Mouse (Mus musculus): ENCODE measurements around the gene Adcy1. TPM values are rescaled to one million over a fixed set of nuclear protein-coding genes. Genes with fewer than 3 reads are reported as not detected.

Adcy1 gene
- total and polyA plus RNA-seq, 3 experiments, result 1.2 to 2.3 (median 1.6) TPM

DNA sequence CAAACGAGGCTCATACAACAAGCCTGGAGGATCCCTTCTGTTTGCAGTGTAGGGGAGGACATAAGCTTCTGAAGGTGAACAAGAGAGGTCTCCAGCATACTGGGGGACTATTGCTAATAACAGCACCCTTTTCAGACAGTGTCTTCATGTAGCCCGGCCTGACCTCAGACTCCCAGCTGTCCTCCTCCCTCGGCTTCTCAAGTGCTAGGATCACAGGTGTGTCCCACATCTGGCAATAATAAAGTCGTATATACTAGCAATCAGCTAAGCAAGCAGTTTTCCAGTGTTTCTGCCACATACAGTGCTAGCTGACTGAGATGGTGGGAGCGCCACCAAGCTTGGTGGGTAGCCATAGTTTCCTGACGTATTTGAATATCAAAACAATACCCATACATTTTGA is 22.5 kb upstream of the Adcy1 start:
- no peaks in the 10 kb centered on the region for H3K79me2 ChIP-seq (replicated peaks; ENCODE audit: control insufficient read depth, insufficient read depth, low read length)
- H3K27ac ChIP-seq, result no peak overlapping the region
- no peaks in the 10 kb centered on the region for H3K27me3 ChIP-seq (ENCODE audit: control insufficient read depth, insufficient read depth, low read length)
- no peak overlapping the region for H3K4me3 ChIP-seq
- H3K4me1 ChIP-seq (ENCODE audit: control insufficient read depth, insufficient read depth, low read length), result no peaks in the 10 kb centered on the region
- intact Hi-C loops (cut with DNase I), result no loop called here
- no peak for DNase-seq
- no peak overlapping the region for H3K9ac ChIP-seq (ENCODE audit: low read depth, low read length)
- TF ChIP-seq EP300 (IDR thresholded peaks at IDR 0.05; ENCODE audit: insufficient read depth, low read depth, low read length) (no peak), POLR2A (IDR thresholded peaks at IDR 0.05; ENCODE audit: insufficient read depth, low read depth, low read length) (no peak), CTCF (IDR thresholded peaks at IDR 0.05) (no peak)
- 65% methylated on average over 6 of the region's 6 CpGs for WGBS
- no peaks in the 10 kb centered on the region for H3K36me3 ChIP-seq (ENCODE audit: control insufficient read depth, insufficient read depth, low read length)

DNA sequence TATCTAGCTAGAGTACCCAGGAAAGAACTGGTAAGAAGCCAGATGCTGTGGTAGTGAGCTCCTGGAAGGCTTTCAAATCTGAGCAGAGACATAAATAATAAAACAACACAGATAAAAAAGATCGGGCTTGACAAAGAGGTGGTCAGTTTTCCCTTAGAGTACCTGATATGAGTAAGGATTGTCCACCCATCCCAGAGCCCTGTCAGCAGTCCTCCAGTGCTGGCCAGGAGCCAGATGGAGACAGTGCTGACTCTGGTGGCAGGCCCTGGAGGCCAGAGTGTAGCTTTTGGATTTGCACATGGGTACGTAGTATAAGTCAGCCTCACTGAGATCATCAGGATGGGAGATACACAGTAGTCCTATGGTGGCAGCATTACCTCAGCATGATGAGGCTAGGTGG is 16.1 kb upstream of the Adcy1 start:
- H3K79me2 ChIP-seq (replicated peaks; ENCODE audit: control insufficient read depth, insufficient read depth, low read length), result no peaks in the 10 kb centered on the region
- no peak for DNase-seq
- 56% methylated on average over 2 of the region's 2 CpGs for WGBS
- H3K36me3 ChIP-seq (ENCODE audit: control insufficient read depth, insufficient read depth, low read length), result no peaks in the 10 kb centered on the region
- no peak overlapping the region for H3K27ac ChIP-seq
- no peaks in the 10 kb centered on the region for H3K4me1 ChIP-seq (ENCODE audit: control insufficient read depth, insufficient read depth, low read length)
- no peaks in the 10 kb centered on the region for H3K27me3 ChIP-seq (ENCODE audit: control insufficient read depth, insufficient read depth, low read length)
- intact Hi-C loops (cut with DNase I), result no loop called here
- H3K4me3 ChIP-seq, result no peak overlapping the region
- no peak overlapping the region for H3K9ac ChIP-seq (ENCODE audit: low read depth, low read length)
- TF ChIP-seq CTCF (IDR thresholded peaks at IDR 0.05) (no peak), EP300 (IDR thresholded peaks at IDR 0.05; ENCODE audit: insufficient read depth, low read depth, low read length) (no peak), POLR2A (IDR thresholded peaks at IDR 0.05; ENCODE audit: insufficient read depth, low read depth, low read length) (no peak)

DNA sequence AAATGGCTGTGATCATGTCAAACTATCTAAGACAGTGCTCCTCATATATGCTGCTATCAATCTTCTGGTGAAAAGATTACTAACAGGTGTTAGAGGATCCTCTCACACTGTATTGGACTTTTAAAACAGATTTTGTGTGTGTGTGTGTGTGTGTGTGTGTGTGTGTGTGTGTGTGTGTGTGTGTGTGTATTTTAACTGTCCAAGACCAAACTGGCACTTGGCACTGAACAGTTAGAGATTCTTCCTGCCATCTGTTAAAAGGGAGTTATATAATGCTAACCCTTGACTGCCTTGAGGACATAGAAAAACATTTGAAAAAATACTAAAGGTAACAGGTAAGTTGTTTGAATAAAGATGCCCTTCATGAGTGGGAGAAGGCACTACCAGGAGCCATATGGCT is 15.7 kb upstream of the Adcy1 start:
- Histone ChIP-seq H3K9ac (ENCODE audit: low read depth, low read length) (no peak overlapping the region), H3K4me3 (no peak overlapping the region), H3K4me1 (ENCODE audit: control insufficient read depth, insufficient read depth, low read length) (no peaks in the 10 kb centered on the region), H3K27ac (no peak overlapping the region), H3K79me2 (replicated peaks; ENCODE audit: control insufficient read depth, insufficient read depth, low read length) (no peaks in the 10 kb centered on the region), H3K36me3 (ENCODE audit: control insufficient read depth, insufficient read depth, low read length) (no peaks in the 10 kb centered on the region), H3K27me3 (ENCODE audit: control insufficient read depth, insufficient read depth, low read length) (no peaks in the 10 kb centered on the region)
- no peak for DNase-seq
- TF ChIP-seq POLR2A (IDR thresholded peaks at IDR 0.05; ENCODE audit: insufficient read depth, low read depth, low read length) (no peak), CTCF (IDR thresholded peaks at IDR 0.05) (no peak), EP300 (IDR thresholded peaks at IDR 0.05; ENCODE audit: insufficient read depth, low read depth, low read length) (no peak)
- intact Hi-C loops (cut with DNase I), result no loop called here

DNA sequence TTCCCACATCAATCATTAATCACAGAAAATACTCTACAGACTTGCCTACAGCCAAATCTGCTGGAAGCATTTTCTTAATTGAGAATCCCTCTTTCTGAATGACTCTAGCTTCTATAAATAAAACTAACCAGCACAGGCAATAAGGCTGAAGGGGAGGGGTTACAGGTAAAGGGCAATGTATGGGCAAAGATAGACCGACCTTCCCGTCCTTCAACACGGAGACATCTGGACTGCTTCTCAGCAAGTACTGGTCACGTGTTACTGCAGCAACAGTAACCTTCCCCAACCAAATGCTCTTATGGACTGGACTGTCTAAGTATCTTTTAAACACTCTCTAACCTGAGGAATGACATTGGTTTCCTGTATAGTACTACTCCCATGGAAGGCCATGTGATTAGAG is 9.6 kb upstream of the Adcy1 start:
- intact Hi-C loops (cut with DNase I), result no loop called here
- H3K9ac ChIP-seq (ENCODE audit: low read depth, low read length), result no peak overlapping the region
- DNase-seq, result no peak
- H3K27me3 ChIP-seq (ENCODE audit: control insufficient read depth, insufficient read depth, low read length), result no peaks in the 10 kb centered on the region
- WGBS, result 77% methylated on average over 4 of the region's 4 CpGs
- TF ChIP-seq CTCF (IDR thresholded peaks at IDR 0.05) (no peak), POLR2A (IDR thresholded peaks at IDR 0.05; ENCODE audit: insufficient read depth, low read depth, low read length) (no peak), EP300 (IDR thresholded peaks at IDR 0.05; ENCODE audit: insufficient read depth, low read depth, low read length) (no peak)
- no peak overlapping the region for H3K27ac ChIP-seq
- H3K36me3 ChIP-seq (ENCODE audit: control insufficient read depth, insufficient read depth, low read length), result no peaks in the 10 kb centered on the region
- no peaks in the 10 kb centered on the region for H3K4me1 ChIP-seq (ENCODE audit: control insufficient read depth, insufficient read depth, low read length)
- no peaks in the 10 kb centered on the region for H3K79me2 ChIP-seq (replicated peaks; ENCODE audit: control insufficient read depth, insufficient read depth, low read length)
- H3K4me3 ChIP-seq, result no peak overlapping the region

DNA sequence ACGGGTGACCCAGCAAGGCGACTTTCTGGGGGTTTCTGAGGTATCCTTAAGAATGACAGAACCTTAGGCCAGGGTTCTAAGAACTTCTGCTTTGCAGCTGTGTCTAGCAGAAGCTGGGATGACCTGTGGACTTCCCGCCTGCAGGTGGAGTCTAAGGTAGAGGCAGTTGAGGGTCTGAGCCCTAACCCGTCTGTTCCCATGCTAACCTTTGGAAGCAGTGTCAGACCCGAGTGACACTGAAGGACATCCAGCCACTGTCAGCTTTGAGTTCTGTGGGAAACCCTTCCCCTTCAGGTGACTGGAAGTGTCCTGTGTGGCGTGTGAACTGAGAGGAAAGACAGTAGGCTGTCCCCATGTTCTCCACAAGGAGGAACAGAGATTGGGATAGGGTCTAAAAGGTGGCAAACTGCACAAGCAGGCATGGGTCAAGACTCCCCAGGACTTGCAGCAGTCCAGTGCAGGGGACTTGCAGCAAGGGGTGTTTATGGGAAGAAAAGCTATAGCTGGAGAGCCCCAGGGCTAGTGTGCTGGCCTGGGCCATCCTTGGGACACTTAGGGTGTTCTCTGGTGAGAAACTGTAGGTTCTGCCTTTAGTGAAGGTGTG is 8.5 kb upstream of the Adcy1 start:
- Histone ChIP-seq H3K27me3 (ENCODE audit: control insufficient read depth, insufficient read depth, low read length) (no peaks in the 10 kb centered on the region), H3K9ac (ENCODE audit: low read depth, low read length) (no peak overlapping the region), H3K79me2 (replicated peaks; ENCODE audit: control insufficient read depth, insufficient read depth, low read length) (no peaks in the 10 kb centered on the region), H3K36me3 (ENCODE audit: control insufficient read depth, insufficient read depth, low read length) (no peaks in the 10 kb centered on the region), H3K27ac (no peak overlapping the region), H3K4me1 (ENCODE audit: control insufficient read depth, insufficient read depth, low read length) (no peaks in the 10 kb centered on the region), H3K4me3 (no peak overlapping the region)
- no peak for DNase-seq
- WGBS, result 77% methylated on average over 6 of the region's 6 CpGs
- TF ChIP-seq POLR2A (IDR thresholded peaks at IDR 0.05; ENCODE audit: insufficient read depth, low read depth, low read length) (no peak), CTCF (IDR thresholded peaks at IDR 0.05) (no peak), EP300 (IDR thresholded peaks at IDR 0.05; ENCODE audit: insufficient read depth, low read depth, low read length) (no peak)
- intact Hi-C loops (cut with DNase I), result no loop called here

DNA sequence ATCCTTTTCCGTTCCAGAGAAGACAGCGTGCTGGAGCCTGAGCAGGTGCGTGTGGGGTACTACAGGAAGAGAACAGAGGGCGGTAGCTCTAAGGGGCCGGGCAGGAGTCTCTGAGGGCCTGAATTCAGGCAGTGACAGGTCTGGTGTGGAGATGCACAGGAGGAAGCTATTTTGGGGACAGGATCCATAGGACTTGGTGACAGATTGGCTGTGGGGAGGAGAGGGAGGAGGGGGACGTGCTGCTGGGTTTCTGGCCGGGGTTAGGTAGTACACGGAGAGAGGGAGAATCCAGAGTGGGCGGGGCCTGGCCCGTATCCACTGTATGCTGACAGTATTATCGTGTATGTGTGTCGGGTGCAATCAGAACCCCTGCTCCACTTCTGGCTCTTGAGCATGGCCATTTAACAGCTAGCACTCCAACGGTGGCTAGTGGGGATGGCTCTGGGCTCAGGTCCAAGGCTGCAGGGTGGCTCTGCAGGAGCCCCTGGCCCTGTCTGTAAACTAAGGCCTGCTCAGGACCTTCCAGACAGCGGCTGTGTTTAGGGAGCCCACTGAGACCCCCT is 7.8 kb upstream of the Adcy1 start:
- Histone ChIP-seq H3K4me1 (ENCODE audit: control insufficient read depth, insufficient read depth, low read length) (no peaks in the 10 kb centered on the region), H3K27me3 (ENCODE audit: control insufficient read depth, insufficient read depth, low read length) (no peaks in the 10 kb centered on the region), H3K36me3 (ENCODE audit: control insufficient read depth, insufficient read depth, low read length) (no peaks in the 10 kb centered on the region), H3K9ac (ENCODE audit: low read depth, low read length) (no peak overlapping the region), H3K27ac (peak overlapping the region; percentile 76), H3K79me2 (replicated peaks; ENCODE audit: control insufficient read depth, insufficient read depth, low read length) (no peaks in the 10 kb centered on the region), H3K4me3 (0 out of 2 replicates have a peak overlapping the region, but pooled peaks have one; percentile 26)
- intact Hi-C loops (cut with DNase I), result no loop called here
- peak; percentile 50 to 77 for DNase-seq
- TF ChIP-seq CTCF (IDR thresholded peaks at IDR 0.05), result no peak
- no peak for TF ChIP-seq EP300 (IDR thresholded peaks at IDR 0.05; ENCODE audit: insufficient read depth, low read depth, low read length)
- TF ChIP-seq POLR2A (IDR thresholded peaks at IDR 0.05; ENCODE audit: insufficient read depth, low read depth, low read length), result no peak
- WGBS, result 7% methylated on average over 14 of the region's 14 CpGs

Data from heart, adult 2 months (tissue).